Mouse (Mus musculus): ENCODE measurements around the gene D430042O09Rik. TPM values are rescaled to one million over a fixed set of nuclear protein-coding genes. Genes with fewer than 3 reads are reported as not detected.

Gene D430042O09Rik
- polyA plus RNA-seq, 1 experiment from 2014 or later = 9.8 TPM

DNA sequence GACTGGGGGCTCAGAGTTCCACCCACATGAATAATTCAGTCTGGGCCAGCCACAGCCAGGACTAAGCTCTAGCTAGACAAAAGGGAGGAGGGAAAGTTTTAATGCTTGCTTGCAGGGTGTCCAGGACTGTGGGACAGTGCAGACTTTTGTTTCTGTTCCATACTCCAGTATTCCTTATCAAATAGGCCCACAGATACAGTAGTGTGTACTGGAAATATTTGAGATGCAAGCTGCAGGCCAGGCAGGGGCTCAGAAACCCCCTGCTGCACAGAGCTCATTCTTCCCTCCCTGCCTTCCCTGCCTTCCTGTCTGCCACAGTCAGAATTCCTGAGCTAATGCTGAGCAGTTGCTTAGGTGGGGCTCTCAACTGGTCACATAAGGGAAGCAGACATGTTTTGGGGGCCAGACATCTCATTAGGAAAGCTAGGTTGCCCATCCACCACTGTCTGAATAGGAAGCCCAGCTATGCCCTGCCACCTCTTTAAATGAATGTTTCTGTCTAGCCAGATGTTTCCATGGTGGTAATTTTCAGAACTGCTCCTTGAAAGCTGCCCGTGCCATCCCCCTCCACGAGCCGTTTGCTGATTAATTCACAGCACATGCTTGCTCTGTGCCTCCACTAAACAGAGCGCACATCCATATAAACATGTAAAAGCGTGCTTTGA, 130.5 kb downstream of the D430042O09Rik start:
- ATAC-seq (replicated peaks; ENCODE audit: insufficient number of reproducible peaks, low FRiP score, low TSS enrichment, low read depth) (peak; percentile 44; the same call in 1 of the 2 replicates), DNase-seq (ENCODE audit: low spot score) (peak; percentile 50)
- Histone ChIP-seq H3K4me2 (ENCODE audit: low read depth, low read length) (no peak overlapping the region), H3K4me3 (ENCODE audit: low read depth, low read length) (no peak overlapping the region), H3K36me3 (replicated peaks; ENCODE audit: control insufficient read depth, insufficient read depth, low read depth, low read length) (no peaks in the 10 kb centered on the region), H3K9ac (replicated peaks; ENCODE audit: low read length) (no peak overlapping the region; the same call in 1 of the 2 replicates), H3K27ac (replicated peaks; ENCODE audit: low read depth, low read length) (peak overlapping the region; percentile 47; the same call in 1 of the 2 replicates), H3K27me3 (ENCODE audit: control insufficient read depth, insufficient read depth, low read length) (no peaks in the 10 kb centered on the region), H3K9me3 (replicated peaks; ENCODE audit: control insufficient read depth, low read length) (no peaks in the 10 kb centered on the region), H3K4me1 (ENCODE audit: control insufficient read depth, insufficient read depth, low read length) (no peaks in the 10 kb centered on the region; the same call in 1 of the 2 replicates)
- 26% methylated on average over 5 of the region's 5 CpGs for WGBS

DNA sequence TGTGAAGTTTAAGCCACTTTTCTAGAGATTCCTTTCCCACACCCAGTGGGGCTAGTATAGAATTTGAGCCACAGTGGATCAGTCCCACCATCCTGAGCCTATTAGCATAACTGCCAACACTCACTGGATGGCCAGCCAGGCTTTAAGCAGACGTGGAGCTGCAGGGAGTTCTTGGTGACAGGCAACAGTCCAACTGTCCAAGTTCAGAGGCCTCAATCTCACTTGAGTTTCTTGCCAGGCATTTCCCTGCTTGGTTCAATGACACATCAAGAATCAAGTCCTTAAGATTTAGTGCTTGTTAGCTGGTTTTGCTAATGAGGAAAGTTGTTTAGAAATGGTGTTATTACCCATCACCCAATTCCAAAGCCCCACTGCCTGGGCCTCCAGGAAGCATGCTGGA, 137.9 kb downstream of the D430042O09Rik start:
- ATAC-seq (replicated peaks; ENCODE audit: insufficient number of reproducible peaks, low FRiP score, low TSS enrichment, low read depth) (no peak), DNase-seq (ENCODE audit: low spot score) (no peak)
- Histone ChIP-seq H3K4me3 (ENCODE audit: low read depth, low read length) (no peak overlapping the region), H3K36me3 (replicated peaks; ENCODE audit: control insufficient read depth, insufficient read depth, low read depth, low read length) (no peaks in the 10 kb centered on the region), H3K9me3 (replicated peaks; ENCODE audit: control insufficient read depth, low read length) (no peaks in the 10 kb centered on the region), H3K9ac (replicated peaks; ENCODE audit: low read length) (no peak overlapping the region), H3K4me1 (ENCODE audit: control insufficient read depth, insufficient read depth, low read length) (no peaks in the 10 kb centered on the region), H3K27me3 (ENCODE audit: control insufficient read depth, insufficient read depth, low read length) (no peaks in the 10 kb centered on the region), H3K4me2 (ENCODE audit: low read depth, low read length) (no peak overlapping the region), H3K27ac (replicated peaks; ENCODE audit: low read depth, low read length) (no peak overlapping the region)
- WGBS = 58% methylated on average over 1 of the region's 1 CpGs

DNA sequence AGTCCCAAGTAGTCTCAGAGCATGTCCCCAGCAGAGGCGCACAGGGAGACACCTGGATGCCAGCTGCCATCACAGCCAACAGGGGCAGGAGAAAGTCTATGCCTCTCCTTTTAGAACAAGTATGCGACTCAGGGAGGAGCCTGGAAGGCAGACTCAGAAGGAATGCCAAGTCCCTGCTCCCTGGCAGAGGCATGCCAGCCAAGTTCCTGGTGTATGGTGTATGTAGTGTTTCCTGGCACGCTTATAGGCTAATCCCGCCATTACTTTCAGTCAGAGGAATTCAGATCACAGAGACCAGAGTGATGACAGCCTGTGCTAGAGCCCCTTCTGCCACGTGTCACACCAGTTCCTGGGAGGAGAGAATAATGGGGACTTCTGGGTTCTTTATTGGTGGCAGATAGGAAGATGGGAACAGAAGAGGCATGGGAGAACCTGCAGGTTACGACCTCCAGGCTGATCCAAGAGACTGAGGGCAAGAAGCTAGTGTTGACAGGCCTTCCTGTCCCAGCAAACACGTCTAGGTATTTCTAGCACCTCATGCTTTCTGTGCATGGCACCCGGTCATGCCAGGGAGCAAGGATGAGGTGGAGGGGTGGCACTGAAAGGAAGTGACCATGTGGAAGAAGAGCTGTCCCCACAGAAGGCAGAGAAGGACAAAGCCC, 139.3 kb downstream of the D430042O09Rik start:
- ATAC-seq (replicated peaks; ENCODE audit: insufficient number of reproducible peaks, low FRiP score, low TSS enrichment, low read depth) = no peak

DNA sequence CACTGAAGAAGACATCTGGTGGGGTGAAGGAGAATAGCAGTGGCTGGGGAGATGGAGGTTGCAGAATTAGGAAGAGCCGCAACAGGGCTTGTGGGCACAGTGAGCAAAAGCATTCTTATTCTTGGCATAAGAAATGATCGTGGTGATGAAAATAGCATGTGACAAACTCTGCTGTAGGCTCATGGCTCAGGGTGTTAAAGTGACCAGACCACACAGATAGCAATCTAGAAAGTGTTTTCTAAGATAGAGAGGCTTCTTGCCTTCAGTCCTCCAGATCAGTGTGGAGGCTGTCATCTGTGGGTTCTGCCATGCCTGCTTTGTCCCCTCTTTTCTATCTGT, 139.8 kb downstream of the D430042O09Rik start:
- Histone ChIP-seq H3K27ac (replicated peaks; ENCODE audit: low read depth, low read length) (no peak overlapping the region), H3K9me3 (replicated peaks; ENCODE audit: control insufficient read depth, low read length) (no peaks in the 10 kb centered on the region), H3K4me1 (ENCODE audit: control insufficient read depth, insufficient read depth, low read length) (no peaks in the 10 kb centered on the region), H3K36me3 (replicated peaks; ENCODE audit: control insufficient read depth, insufficient read depth, low read depth, low read length) (no peaks in the 10 kb centered on the region), H3K9ac (replicated peaks; ENCODE audit: low read length) (no peak overlapping the region), H3K27me3 (ENCODE audit: control insufficient read depth, insufficient read depth, low read length) (no peaks in the 10 kb centered on the region), H3K4me2 (ENCODE audit: low read depth, low read length) (no peak overlapping the region), H3K4me3 (ENCODE audit: low read depth, low read length) (no peak overlapping the region)
- WGBS = 98% methylated on average over 2 of the region's 2 CpGs
- DNase-seq (ENCODE audit: low spot score) (no peak), ATAC-seq (replicated peaks; ENCODE audit: insufficient number of reproducible peaks, low FRiP score, low TSS enrichment, low read depth) (no peak)

More for the DNA sequence above, 139.3 kb downstream of the D430042O09Rik start:
- Histone ChIP-seq H3K4me2 (ENCODE audit: low read depth, low read length) (no peak overlapping the region), H3K9ac (replicated peaks; ENCODE audit: low read length) (no peak overlapping the region), H3K27me3 (ENCODE audit: control insufficient read depth, insufficient read depth, low read length) (no peaks in the 10 kb centered on the region), H3K36me3 (replicated peaks; ENCODE audit: control insufficient read depth, insufficient read depth, low read depth, low read length) (no peaks in the 10 kb centered on the region), H3K27ac (replicated peaks; ENCODE audit: low read depth, low read length) (no peak overlapping the region), H3K9me3 (replicated peaks; ENCODE audit: control insufficient read depth, low read length) (no peaks in the 10 kb centered on the region), H3K4me1 (ENCODE audit: control insufficient read depth, insufficient read depth, low read length) (no peaks in the 10 kb centered on the region), H3K4me3 (ENCODE audit: low read depth, low read length) (no peak overlapping the region)
- no peak for DNase-seq (ENCODE audit: low spot score)
- 85% methylated on average over 8 of the region's 8 CpGs for WGBS

DNA sequence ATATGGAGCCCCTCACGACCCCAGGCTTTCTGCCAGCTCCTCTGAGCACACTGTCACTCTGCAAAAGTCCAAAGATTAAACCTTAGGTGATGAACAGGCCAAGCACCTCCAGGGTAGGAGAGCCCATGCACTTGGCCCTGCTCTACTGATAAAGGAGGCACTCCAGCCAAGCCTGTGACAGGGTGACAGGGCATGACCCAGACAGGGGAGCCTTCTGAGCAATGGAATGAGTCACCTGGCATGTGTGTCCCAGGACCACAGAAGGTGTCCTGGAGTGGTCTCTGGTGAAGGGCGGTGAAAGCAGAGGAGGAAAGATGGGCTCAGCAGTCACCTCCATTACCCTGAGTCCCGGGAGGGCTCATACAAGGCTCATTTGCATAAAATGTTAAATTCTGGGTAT, 151.9 kb downstream of the D430042O09Rik start:
- H3K36me3 ChIP-seq (replicated peaks; ENCODE audit: control insufficient read depth, insufficient read depth, low read depth, low read length) = no peaks in the 10 kb centered on the region
- no peaks in the 10 kb centered on the region for H3K4me1 ChIP-seq (ENCODE audit: control insufficient read depth, insufficient read depth, low read length)
- no peak overlapping the region for H3K4me2 ChIP-seq (ENCODE audit: low read depth, low read length)
- WGBS = 72% methylated on average over 3 of the region's 3 CpGs
- no peak overlapping the region for H3K4me3 ChIP-seq (ENCODE audit: low read depth, low read length)
- no peaks in the 10 kb centered on the region for H3K9me3 ChIP-seq (replicated peaks; ENCODE audit: control insufficient read depth, low read length)
- no peak for ATAC-seq (replicated peaks; ENCODE audit: insufficient number of reproducible peaks, low FRiP score, low TSS enrichment, low read depth)
- no peaks in the 10 kb centered on the region for H3K27me3 ChIP-seq (ENCODE audit: control insufficient read depth, insufficient read depth, low read length)
- DNase-seq (ENCODE audit: low spot score) = no peak
- no peak overlapping the region for H3K9ac ChIP-seq (replicated peaks; ENCODE audit: low read length)
- H3K27ac ChIP-seq (replicated peaks; ENCODE audit: low read depth, low read length) = no peak overlapping the region

DNA sequence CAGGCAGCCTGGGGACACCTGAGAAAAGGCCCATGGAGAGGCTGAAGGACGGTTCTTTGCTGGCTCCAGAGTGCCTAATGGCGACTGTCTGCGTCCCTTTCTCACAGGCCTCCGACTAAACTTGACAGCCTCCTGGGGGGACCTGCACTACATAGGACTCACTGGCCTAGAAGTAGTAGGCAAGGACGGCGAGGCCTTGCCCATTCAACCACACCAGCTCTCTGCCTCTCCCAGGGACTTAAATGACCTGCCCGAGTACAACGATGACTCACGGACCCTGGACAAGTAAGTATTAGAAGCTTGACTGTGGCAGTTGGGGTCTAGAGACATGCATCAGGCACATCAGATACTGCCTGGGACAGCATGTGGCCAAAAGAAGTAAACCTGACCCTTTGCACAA, 152.7 kb downstream of the D430042O09Rik start:
- H3K9ac ChIP-seq (replicated peaks; ENCODE audit: low read length) = no peak overlapping the region
- H3K9me3 ChIP-seq (replicated peaks; ENCODE audit: control insufficient read depth, low read length) = no peaks in the 10 kb centered on the region
- H3K4me1 ChIP-seq (ENCODE audit: control insufficient read depth, insufficient read depth, low read length) = no peaks in the 10 kb centered on the region
- H3K36me3 ChIP-seq (replicated peaks; ENCODE audit: control insufficient read depth, insufficient read depth, low read depth, low read length) = no peaks in the 10 kb centered on the region
- no peaks in the 10 kb centered on the region for H3K27me3 ChIP-seq (ENCODE audit: control insufficient read depth, insufficient read depth, low read length)
- no peak overlapping the region for H3K4me3 ChIP-seq (ENCODE audit: low read depth, low read length)
- no peak for ATAC-seq (replicated peaks; ENCODE audit: insufficient number of reproducible peaks, low FRiP score, low TSS enrichment, low read depth)
- WGBS = 83% methylated on average over 9 of the region's 9 CpGs
- no peak overlapping the region for H3K4me2 ChIP-seq (ENCODE audit: low read depth, low read length)
- no peak for DNase-seq (ENCODE audit: low spot score)
- no peak overlapping the region for H3K27ac ChIP-seq (replicated peaks; ENCODE audit: low read depth, low read length)

DNA sequence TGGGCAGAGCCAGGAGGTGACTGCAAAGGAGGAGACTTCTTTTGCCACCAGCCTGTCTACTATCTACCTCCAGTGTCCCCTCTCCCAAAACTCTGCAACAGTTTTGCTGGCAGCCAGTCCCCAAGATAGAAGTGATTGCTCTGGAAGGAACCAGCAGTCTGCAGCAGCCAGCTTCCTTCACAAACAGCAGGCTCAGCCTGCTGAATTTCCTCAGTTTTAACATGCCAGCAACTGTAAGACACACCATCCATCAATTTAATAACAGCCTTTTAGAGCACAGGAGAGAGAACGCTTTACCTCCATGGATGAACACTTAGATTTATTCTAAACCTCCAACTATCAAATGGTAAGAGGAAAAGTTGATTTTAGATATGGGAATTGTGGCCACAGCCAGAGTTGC, 156.3 kb downstream of the D430042O09Rik start:
- Histone ChIP-seq H3K36me3 (replicated peaks; ENCODE audit: control insufficient read depth, insufficient read depth, low read depth, low read length) (no peaks in the 10 kb centered on the region), H3K9me3 (replicated peaks; ENCODE audit: control insufficient read depth, low read length) (no peaks in the 10 kb centered on the region), H3K4me2 (ENCODE audit: low read depth, low read length) (no peak overlapping the region), H3K4me1 (ENCODE audit: control insufficient read depth, insufficient read depth, low read length) (no peaks in the 10 kb centered on the region), H3K4me3 (ENCODE audit: low read depth, low read length) (no peak overlapping the region), H3K27ac (replicated peaks; ENCODE audit: low read depth, low read length) (no peak overlapping the region), H3K9ac (replicated peaks; ENCODE audit: low read length) (no peak overlapping the region), H3K27me3 (ENCODE audit: control insufficient read depth, insufficient read depth, low read length) (no peaks in the 10 kb centered on the region)
- WGBS = 88% methylated on average over 1 of the region's 1 CpGs
- DNase-seq (ENCODE audit: low spot score) (no peak), ATAC-seq (replicated peaks; ENCODE audit: insufficient number of reproducible peaks, low FRiP score, low TSS enrichment, low read depth) (no peak)

DNA sequence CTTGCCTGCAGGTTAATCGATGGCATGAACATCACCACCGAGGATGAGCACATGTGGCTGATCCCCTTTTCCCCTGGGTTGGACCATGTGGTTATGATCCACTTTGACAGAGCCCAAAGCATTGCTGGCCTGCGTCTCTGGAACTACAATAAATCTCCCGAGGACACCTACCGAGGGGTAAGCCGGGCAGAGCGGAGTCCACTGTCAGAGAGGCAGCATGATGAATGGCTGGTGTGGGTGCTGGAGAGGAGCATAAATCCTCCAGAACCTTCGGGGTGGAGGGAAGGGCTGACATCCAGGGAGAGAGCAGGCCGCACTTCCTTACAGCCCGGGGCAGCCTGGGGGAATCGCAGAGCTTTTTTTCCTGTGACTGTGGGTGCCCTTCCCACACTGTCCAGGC, 157.5 kb downstream of the D430042O09Rik start:
- Histone ChIP-seq H3K9ac (replicated peaks; ENCODE audit: low read length) (no peak overlapping the region), H3K27ac (replicated peaks; ENCODE audit: low read depth, low read length) (no peak overlapping the region), H3K4me2 (ENCODE audit: low read depth, low read length) (no peak overlapping the region), H3K27me3 (ENCODE audit: control insufficient read depth, insufficient read depth, low read length) (no peaks in the 10 kb centered on the region), H3K9me3 (replicated peaks; ENCODE audit: control insufficient read depth, low read length) (no peaks in the 10 kb centered on the region), H3K4me3 (ENCODE audit: low read depth, low read length) (no peak overlapping the region), H3K36me3 (replicated peaks; ENCODE audit: control insufficient read depth, insufficient read depth, low read depth, low read length) (no peaks in the 10 kb centered on the region), H3K4me1 (ENCODE audit: control insufficient read depth, insufficient read depth, low read length) (no peaks in the 10 kb centered on the region)
- WGBS = 74% methylated on average over 11 of the region's 11 CpGs
- no peak; the same call in 1 of the 2 replicates for ATAC-seq (replicated peaks; ENCODE audit: insufficient number of reproducible peaks, low FRiP score, low TSS enrichment, low read depth)
- no peak for DNase-seq (ENCODE audit: low spot score)

Measured in embryonic facial prominence, embryonic 11.5 days (tissue).